Mouse (Mus musculus): ENCODE measurements around the gene Tuba1a. TPM values are rescaled to one million over a fixed set of nuclear protein-coding genes. Genes with fewer than 3 reads are reported as not detected.
A peak's percentile ranks its signal among the peaks of the same experiment; 100 is the strongest.
"Not testable (repeated sequence)": the region's sequence is repeated elsewhere in the genome, so short reads cannot be mapped to it uniquely, and the experiment has no call there.

The Tuba1a gene
- polyA plus RNA-seq, 1 experiment from 2014 or later = 1,314 TPM

GRCm38 (mm10) chr15:98984681-98985080, 31.2 kb upstream of the Tuba1a start:
- Histone ChIP-seq H3K9me3 (no peaks in the 10 kb centered on the region), H3K36me3 (no peaks in the 10 kb centered on the region), H3K4me2 (peak overlapping the region; percentile 66), H3K27me3 (no peaks in the 10 kb centered on the region), H3K4me1 (replicated peaks) (peaks cover 54% of the 10 kb centered on the region), H3K4me3 (replicated peaks) (no peak overlapping the region), H3K9ac (replicated peaks) (no peak overlapping the region), H3K27ac (no peak overlapping the region)
- ATAC-seq (ENCODE audit: insufficient number of reproducible peaks, insufficient read depth, low FRiP score, low TSS enrichment, low read depth) = no peak
- WGBS = 70% methylated on average over 6 of the region's 6 CpGs

- 56% methylated on average over 16 of the region's 16 CpGs for WGBS
- Histone ChIP-seq H3K9ac (replicated peaks) (no peak overlapping the region), H3K27ac (no peak overlapping the region), H3K36me3 (no peaks in the 10 kb centered on the region), H3K4me2 (no peak overlapping the region), H3K4me1 (replicated peaks) (peaks cover 54% of the 10 kb centered on the region), H3K27me3 (no peaks in the 10 kb centered on the region), H3K9me3 (no peaks in the 10 kb centered on the region), H3K4me3 (replicated peaks) (no peak overlapping the region)
- ATAC-seq (ENCODE audit: insufficient number of reproducible peaks, insufficient read depth, low FRiP score, low TSS enrichment, low read depth) = no peak
Measured at GRCm38 (mm10) chr15:98983431-98984081, 30.1 kb upstream of the Tuba1a start.

GRCm38 (mm10) chr15:98982100-98982499, 28.6 kb upstream of the Tuba1a start:
- WGBS = 89% methylated on average over 6 of the region's 6 CpGs
- Histone ChIP-seq H3K27me3 (no peaks in the 10 kb centered on the region), H3K4me3 (replicated peaks) (no peak overlapping the region), H3K36me3 (no peaks in the 10 kb centered on the region), H3K27ac (no peak overlapping the region), H3K9ac (replicated peaks) (no peak overlapping the region), H3K4me2 (no peak overlapping the region), H3K9me3 (no peaks in the 10 kb centered on the region), H3K4me1 (replicated peaks) (peaks cover 54% of the 10 kb centered on the region)
- ATAC-seq (ENCODE audit: insufficient number of reproducible peaks, insufficient read depth, low FRiP score, low TSS enrichment, low read depth) = no peak

GRCm38 (mm10) chr15:98980012-98980614, 26.6 kb upstream of the Tuba1a start:
- no peaks in the 10 kb centered on the region for H3K9me3 ChIP-seq
- WGBS = 38% methylated on average over 7 of the region's 7 CpGs
- no peaks in the 10 kb centered on the region for H3K27me3 ChIP-seq
- H3K4me3 ChIP-seq (replicated peaks) = no peak overlapping the region
- no peak overlapping the region for H3K4me2 ChIP-seq
- H3K4me1 ChIP-seq (replicated peaks) = peaks cover 42% of the 10 kb centered on the region
- ATAC-seq (ENCODE audit: insufficient number of reproducible peaks, insufficient read depth, low FRiP score, low TSS enrichment, low read depth) = no peak
- H3K36me3 ChIP-seq = no peaks in the 10 kb centered on the region
- H3K9ac ChIP-seq (replicated peaks) = no peak overlapping the region
- H3K27ac ChIP-seq = no peak overlapping the region

- H3K27me3 ChIP-seq = no peaks in the 10 kb centered on the region
- H3K4me3 ChIP-seq (replicated peaks) = no peak overlapping the region
- H3K9me3 ChIP-seq = no peaks in the 10 kb centered on the region
- peak overlapping the region; percentile 18 for H3K4me2 ChIP-seq
- 0 out of 2 replicates have a peak overlapping the region, but pooled peaks have one; percentile 1 for H3K9ac ChIP-seq (replicated peaks)
- peak overlapping the region; percentile 82 for H3K27ac ChIP-seq
- H3K4me1 ChIP-seq (replicated peaks) = peaks cover 33% of the 10 kb centered on the region
- ATAC-seq (ENCODE audit: insufficient number of reproducible peaks, insufficient read depth, low FRiP score, low TSS enrichment, low read depth) = no peak
- WGBS = 45% methylated on average over 20 of the region's 20 CpGs
- no peaks in the 10 kb centered on the region for H3K36me3 ChIP-seq
Measured at GRCm38 (mm10) chr15:98978409-98979172, 25.1 kb upstream of the Tuba1a start.

- Histone ChIP-seq H3K9me3 (no peaks in the 10 kb centered on the region), H3K27ac (peak overlapping the region; percentile 82), H3K27me3 (no peaks in the 10 kb centered on the region), H3K4me1 (replicated peaks) (peaks cover 29% of the 10 kb centered on the region), H3K4me3 (replicated peaks) (no peak overlapping the region), H3K9ac (replicated peaks) (0 out of 2 replicates have a peak overlapping the region, but pooled peaks have one; percentile 1), H3K4me2 (peak overlapping the region; percentile 18), H3K36me3 (no peaks in the 10 kb centered on the region)
- WGBS = 57% methylated on average over 14 of the region's 14 CpGs
- no peak for ATAC-seq (ENCODE audit: insufficient number of reproducible peaks, insufficient read depth, low FRiP score, low TSS enrichment, low read depth)
Measured at GRCm38 (mm10) chr15:98977759-98978408, 24.4 kb upstream of the Tuba1a start.

- Histone ChIP-seq H3K9ac (replicated peaks) (no peak overlapping the region), H3K9me3 (no peaks in the 10 kb centered on the region), H3K36me3 (no peaks in the 10 kb centered on the region), H3K27ac (peak overlapping the region; percentile 82), H3K4me2 (peak overlapping the region; percentile 18; the same call in 1 of the 2 replicates), H3K27me3 (no peaks in the 10 kb centered on the region), H3K4me1 (replicated peaks) (peaks cover 29% of the 10 kb centered on the region), H3K4me3 (replicated peaks) (no peak overlapping the region)
- 67% methylated on average over 21 of the region's 21 CpGs for WGBS
- no peak for ATAC-seq (ENCODE audit: insufficient number of reproducible peaks, insufficient read depth, low FRiP score, low TSS enrichment, low read depth)
Measured at GRCm38 (mm10) chr15:98976763-98977758, 23.6 kb upstream of the Tuba1a start.

GRCm38 (mm10) chr15:98973015-98973614, 19.6 kb upstream of the Tuba1a start:
- 84% methylated on average over 9 of the region's 9 CpGs for WGBS
- Histone ChIP-seq H3K9me3 (no peaks in the 10 kb centered on the region), H3K27ac (no peak overlapping the region), H3K4me3 (replicated peaks) (no peak overlapping the region), H3K4me2 (no peak overlapping the region), H3K4me1 (replicated peaks) (peaks cover 36% of the 10 kb centered on the region), H3K36me3 (no peaks in the 10 kb centered on the region), H3K9ac (replicated peaks) (no peak overlapping the region), H3K27me3 (no peaks in the 10 kb centered on the region)
- ATAC-seq (ENCODE audit: insufficient number of reproducible peaks, insufficient read depth, low FRiP score, low TSS enrichment, low read depth) = no peak

GRCm38 (mm10) chr15:98971576-98972320, 18.2 kb upstream of the Tuba1a start:
- not testable (repeated sequence) for H3K27me3 ChIP-seq; H3K9me3 ChIP-seq; H3K9ac ChIP-seq (replicated peaks); H3K27ac ChIP-seq; ATAC-seq (ENCODE audit: insufficient number of reproducible peaks, insufficient read depth, low FRiP score, low TSS enrichment, low read depth); H3K4me3 ChIP-seq (replicated peaks); H3K4me2 ChIP-seq; H3K36me3 ChIP-seq
- peaks cover 23% of the 10 kb centered on the region for H3K4me1 ChIP-seq (replicated peaks)
- 78% methylated on average over 15 of the region's 15 CpGs for WGBS
